Mouse (Mus musculus): ENCODE data around the gene Cotl1.

DNA sequence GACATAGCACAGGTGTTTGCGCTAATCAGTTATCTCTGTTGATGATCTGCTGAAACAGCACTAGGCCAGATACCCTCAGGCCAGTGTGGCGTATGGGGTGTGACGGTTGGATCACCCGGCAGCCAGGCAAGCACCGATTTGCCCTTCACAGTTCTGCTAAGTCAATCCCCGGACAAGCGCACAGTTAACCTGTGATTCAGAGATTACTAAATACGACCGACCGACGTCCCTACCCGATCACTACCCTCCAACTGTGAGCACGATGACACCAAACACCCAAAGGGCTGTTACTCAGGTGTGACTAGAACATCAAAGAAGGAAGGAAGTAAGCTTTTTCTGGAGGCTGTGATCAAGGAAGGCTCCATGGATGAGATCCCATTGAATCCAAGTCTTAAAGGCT lies 10.9 kb downstream of the Cotl1 start:
- TF ChIP-seq CTCF (IDR thresholded peaks at IDR 0.05; ENCODE audit: extremely low read depth, insufficient read depth, insufficient read length, insufficient replicate concordance), result no peak
- no peak for TF ChIP-seq POLR2A (IDR thresholded peaks at IDR 0.05; ENCODE audit: low read depth, low read length)
